Mouse (Mus musculus) v-Abl transformed pro-B cells (cell line): ENCODE measurements around the gene Cyp4f17.
"Not testable (repeated sequence)": the region's sequence is repeated elsewhere in the genome, so short reads cannot be mapped to it uniquely, and the experiment has no call there.

ENCODE experiments used
- in situ Hi-C, 2 experiments: fragments of 400-800 bp; cut with MboI; formaldehyde crosslinking; loops; one replicate each; pipeline ENCODE4 v1.15.1; 2025; ENCODE audit not compliant: unreplicated experiment in 2 of 2

The Cyp4f17 gene

GRCm38 (mm10) chr17:32522816-32523215 is 17.0 kb downstream of the Cyp4f17 start:
- in situ Hi-C loops: no loop called here

GRCm38 (mm10) chr17:32523895-32524294 is 18.0 kb downstream of the Cyp4f17 start:
- in situ Hi-C loops: no loop called here

- in situ Hi-C loops: loop anchor here (5.0 to 25.0 kb wide), 3 partner anchors 106 to 1286 kb away; partner anchors contain the start of genes Kank3 (in 1 of the 2), Ndufa7 (in 1 of the 2) and Rps28 (in 1 of the 2)
Observed at GRCm38 (mm10) chr17:32526341-32526740, 20.5 kb downstream of the Cyp4f17 start.

- in situ Hi-C loops: loop anchor here (5.0 to 25.0 kb wide), 3 partner anchors 105 to 1285 kb away; partner anchors contain the start of genes Kank3 (in 1 of the 2), Ndufa7 (in 1 of the 2) and Rps28 (in 1 of the 2)
Observed at GRCm38 (mm10) chr17:32527748-32528147, 21.9 kb downstream of the Cyp4f17 start.

GRCm38 (mm10) chr17:32528408-32529337 is 22.8 kb downstream of the Cyp4f17 start:
- in situ Hi-C loops: loop anchor here (5.0 to 25.0 kb wide), 3 partner anchors 104 to 1284 kb away; partner anchors contain the start of genes Kank3 (in 1 of the 2), Ndufa7 (in 1 of the 2) and Rps28 (in 1 of the 2)

- in situ Hi-C loops: loop anchor here in 1 of 2 experiments (25.0 kb wide), 1 partner anchor 1280 kb away; the partner anchor contains the start of genes Kank3, Ndufa7 and Rps28
Observed at GRCm38 (mm10) chr17:32532356-32532755, 26.5 kb downstream of the Cyp4f17 start.

- in situ Hi-C loops: loop anchor here in 1 of 2 experiments (25.0 kb wide), 1 partner anchor 1278 kb away; the partner anchor contains the start of genes Kank3, Ndufa7 and Rps28
Observed at GRCm38 (mm10) chr17:32534068-32534467, 28.2 kb downstream of the Cyp4f17 start.

GRCm38 (mm10) chr17:32536051-32536866 is 30.4 kb downstream of the Cyp4f17 start, which contains the start of gene Cyp4f16:
Cyp4f16 (plus strand) TSS chr17:32536558.
- in situ Hi-C loops: loop anchor here in 1 of 2 experiments (25.0 kb wide), 1 partner anchor 1276 kb away; the partner anchor contains the start of genes Kank3, Ndufa7 and Rps28

- in situ Hi-C loops: loop anchor here in 1 of 2 experiments (25.0 kb wide), 1 partner anchor 1275 kb away; the partner anchor contains the start of genes Kank3, Ndufa7 and Rps28
Observed at GRCm38 (mm10) chr17:32536867-32537250, 31.0 kb downstream of the Cyp4f17 start.

GRCm38 (mm10) chr17:32544792-32545191 is 38.9 kb downstream of the Cyp4f17 start:
- in situ Hi-C loops: loop anchor here in 1 of 2 experiments (25.0 kb wide), 1 partner anchor 1268 kb away; the partner anchor contains the start of genes Kank3, Ndufa7 and Rps28

- in situ Hi-C loops: not testable (repeated sequence)
Observed at GRCm38 (mm10) chr17:32550377-32550776, 44.5 kb downstream of the Cyp4f17 start.

- in situ Hi-C loops: no loop called here
Observed at GRCm38 (mm10) chr17:32550900-32551770, 45.3 kb downstream of the Cyp4f17 start.

- in situ Hi-C loops: not testable (repeated sequence)
Observed at GRCm38 (mm10) chr17:32553016-32553415, 47.2 kb downstream of the Cyp4f17 start.

GRCm38 (mm10) chr17:32554368-32554767 is 48.5 kb downstream of the Cyp4f17 start:
- in situ Hi-C loops: not testable (repeated sequence)

GRCm38 (mm10) chr17:32563301-32563700 is 57.5 kb downstream of the Cyp4f17 start:
- in situ Hi-C loops: not testable (repeated sequence)

GRCm38 (mm10) chr17:32573286-32573685 is 67.4 kb downstream of the Cyp4f17 start:
- in situ Hi-C loops: not testable (repeated sequence)

GRCm38 (mm10) chr17:32577496-32578186 is 71.8 kb downstream of the Cyp4f17 start:
- in situ Hi-C loops: no loop called here
